Mouse (Mus musculus): ENCODE measurements at regions not wholly inside any gene's neighbourhood (a gene's known extent, or its start where the extent isn't known, plus 50 kb on each side); places are given as distances from the start of the nearest gene placed in this dataset.

GRCm38 (mm10) chr13:97645107-97646020 lies 115.1 kb downstream of the Gm10260 start:
- H3K36me3 ChIP-seq (ENCODE audit: control insufficient read depth, insufficient read depth, low read length), result no peaks in the 10 kb centered on the region
- peak overlapping the region; percentile 2; the same call in 1 of the 2 replicates for H3K27ac ChIP-seq (ENCODE audit: insufficient read depth, low read depth, low read length)
- TF ChIP-seq POLR2A (IDR thresholded peaks at IDR 0.05; ENCODE audit: low read depth, low read length), result no peak
- TF ChIP-seq CTCF (conservative IDR thresholded peaks at IDR 0.05; ENCODE audit: insufficient read depth, insufficient read length, low read depth, low read length), result no peak
- H3K4me3 ChIP-seq (ENCODE audit: insufficient read depth, low read depth, low read length), result no peak overlapping the region
- no peaks in the 10 kb centered on the region for H3K27me3 ChIP-seq (replicated peaks; ENCODE audit: control insufficient read depth, insufficient read depth, low read length)
- DNase-seq, result peak; percentile 90
- WGBS, result 23% methylated on average over 15 of the region's 15 CpGs
- H3K4me1 ChIP-seq (ENCODE audit: control insufficient read depth, insufficient read depth, low read length), result peaks cover 13% of the 10 kb centered on the region

DNA sequence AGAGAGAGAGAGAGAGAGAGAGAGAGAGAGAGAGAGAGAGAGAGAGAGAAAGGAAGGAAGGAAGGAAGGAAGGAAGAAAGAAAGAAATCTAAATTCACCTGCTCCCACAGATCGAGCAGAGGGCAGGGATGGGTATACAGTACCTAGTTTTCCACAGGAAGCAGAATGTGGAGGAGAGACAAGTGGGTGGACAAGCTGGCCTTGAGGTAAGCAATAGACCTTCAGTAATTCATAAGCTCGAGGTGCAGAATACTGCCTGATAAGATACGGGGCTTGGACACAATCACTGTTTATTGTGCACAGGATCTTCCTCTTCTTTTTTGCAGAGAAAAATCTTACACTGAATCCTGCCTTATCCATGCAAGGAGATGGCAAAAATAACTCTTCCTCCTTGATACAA lies 120.2 kb downstream of the Gm10260 start:
- DNase-seq, result no peak
- Histone ChIP-seq H3K4me3 (ENCODE audit: insufficient read depth, low read depth, low read length) (no peak overlapping the region), H3K27me3 (replicated peaks; ENCODE audit: control insufficient read depth, insufficient read depth, low read length) (no peaks in the 10 kb centered on the region), H3K27ac (ENCODE audit: insufficient read depth, low read depth, low read length) (no peak overlapping the region), H3K4me1 (ENCODE audit: control insufficient read depth, insufficient read depth, low read length) (peaks cover 6% of the 10 kb centered on the region), H3K36me3 (ENCODE audit: control insufficient read depth, insufficient read depth, low read length) (no peaks in the 10 kb centered on the region)
- TF ChIP-seq POLR2A (IDR thresholded peaks at IDR 0.05; ENCODE audit: low read depth, low read length) (no peak), CTCF (conservative IDR thresholded peaks at IDR 0.05; ENCODE audit: insufficient read depth, insufficient read length, low read depth, low read length) (no peak)
- WGBS, result 74% methylated on average over 3 of the region's 3 CpGs

DNA sequence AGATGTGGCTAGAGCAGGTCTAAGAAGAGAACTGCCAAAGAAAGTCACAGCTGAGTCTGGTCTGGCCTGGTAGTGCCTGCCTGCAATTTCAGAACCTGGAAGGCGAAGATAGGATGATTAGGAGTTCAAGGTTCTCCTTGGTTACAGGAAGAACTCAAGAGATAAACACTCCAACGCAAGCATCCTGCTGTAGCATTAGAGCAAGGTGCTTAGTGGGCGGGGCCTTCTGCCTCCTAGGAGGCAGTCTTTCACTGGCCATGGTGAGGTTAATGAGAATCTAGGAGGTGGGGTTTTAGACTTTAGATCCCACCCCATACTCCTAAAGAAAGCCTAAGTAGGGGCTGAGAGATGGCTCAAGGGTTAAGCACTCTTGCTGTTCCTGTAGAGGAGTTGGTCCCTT lies 120.8 kb downstream of the Gm10260 start:
- no peaks in the 10 kb centered on the region for H3K27me3 ChIP-seq (replicated peaks; ENCODE audit: control insufficient read depth, insufficient read depth, low read length)
- WGBS, result 87% methylated on average over 3 of the region's 3 CpGs
- TF ChIP-seq POLR2A (IDR thresholded peaks at IDR 0.05; ENCODE audit: low read depth, low read length), result no peak
- no peak for TF ChIP-seq CTCF (conservative IDR thresholded peaks at IDR 0.05; ENCODE audit: insufficient read depth, insufficient read length, low read depth, low read length)
- no peak for DNase-seq
- H3K4me1 ChIP-seq (ENCODE audit: control insufficient read depth, insufficient read depth, low read length), result peaks cover under 1% of the 10 kb centered on the region; the same call in 1 of the 2 replicates
- H3K4me3 ChIP-seq (ENCODE audit: insufficient read depth, low read depth, low read length), result no peak overlapping the region
- no peak overlapping the region for H3K27ac ChIP-seq (ENCODE audit: insufficient read depth, low read depth, low read length)
- no peaks in the 10 kb centered on the region for H3K36me3 ChIP-seq (ENCODE audit: control insufficient read depth, insufficient read depth, low read length)

DNA sequence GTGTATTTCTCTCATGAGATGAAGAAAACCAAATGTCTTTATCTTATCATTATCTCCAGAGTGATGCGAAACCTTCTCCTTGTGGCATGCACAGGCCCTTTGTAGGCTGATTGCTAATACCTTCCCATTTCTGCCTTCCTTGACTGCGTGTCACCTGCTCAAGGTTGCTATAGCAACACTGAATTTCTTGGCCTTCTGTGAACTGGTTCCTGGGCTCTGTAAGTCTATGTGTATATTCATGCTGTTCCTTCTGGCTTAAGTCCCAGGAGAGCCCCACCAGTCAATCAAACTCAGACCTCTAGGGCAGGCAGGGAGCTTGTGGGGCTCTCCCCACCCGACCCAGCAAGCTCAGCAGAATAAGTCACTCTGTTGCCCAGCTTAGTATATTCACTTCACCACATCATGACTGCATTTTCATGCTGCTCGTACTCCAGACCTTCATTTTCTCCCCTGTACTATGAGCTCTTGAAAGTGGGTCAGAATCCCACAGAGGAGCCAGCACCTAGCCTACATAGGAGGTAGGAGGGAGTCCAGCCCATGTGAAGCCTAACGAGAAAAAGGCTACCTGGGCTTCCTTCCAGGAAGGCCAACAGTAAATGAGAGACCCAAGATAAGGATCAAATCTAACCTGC lies 121.9 kb downstream of the Gm10260 start:
- H3K36me3 ChIP-seq (ENCODE audit: control insufficient read depth, insufficient read depth, low read length), result no peaks in the 10 kb centered on the region
- no peak overlapping the region for H3K4me3 ChIP-seq (ENCODE audit: insufficient read depth, low read depth, low read length)
- no peak overlapping the region for H3K27ac ChIP-seq (ENCODE audit: insufficient read depth, low read depth, low read length)
- no peak for DNase-seq
- 70% methylated on average over 5 of the region's 5 CpGs for WGBS
- no peaks in the 10 kb centered on the region for H3K27me3 ChIP-seq (replicated peaks; ENCODE audit: control insufficient read depth, insufficient read depth, low read length)
- no peak for TF ChIP-seq CTCF (conservative IDR thresholded peaks at IDR 0.05; ENCODE audit: insufficient read depth, insufficient read length, low read depth, low read length)
- no peak for TF ChIP-seq POLR2A (IDR thresholded peaks at IDR 0.05; ENCODE audit: low read depth, low read length)
- no peaks in the 10 kb centered on the region for H3K4me1 ChIP-seq (ENCODE audit: control insufficient read depth, insufficient read depth, low read length)

DNA sequence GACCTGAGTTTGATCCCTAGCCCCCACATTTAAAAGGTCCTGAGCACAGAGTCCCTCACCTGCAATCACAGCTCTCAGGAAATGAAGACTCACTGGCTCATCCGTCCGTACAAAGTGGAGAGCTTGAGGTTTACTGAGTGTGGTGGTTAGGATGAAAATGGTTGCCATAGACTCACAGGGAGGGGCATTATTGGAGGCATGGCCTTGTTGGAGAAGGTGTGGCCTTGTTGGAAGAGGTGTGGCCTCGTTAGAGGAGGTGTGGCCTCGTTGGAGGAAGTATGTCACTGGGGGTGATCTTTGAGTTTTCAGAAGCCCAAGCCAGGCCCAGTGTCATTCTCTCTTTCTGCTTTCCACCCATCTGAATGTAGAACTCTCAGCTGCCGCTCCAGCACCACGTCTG lies 122.9 kb downstream of the Gm10260 start:
- no peaks in the 10 kb centered on the region for H3K27me3 ChIP-seq (replicated peaks; ENCODE audit: control insufficient read depth, insufficient read depth, low read length)
- TF ChIP-seq CTCF (conservative IDR thresholded peaks at IDR 0.05; ENCODE audit: insufficient read depth, insufficient read length, low read depth, low read length), result no peak
- TF ChIP-seq POLR2A (IDR thresholded peaks at IDR 0.05; ENCODE audit: low read depth, low read length), result no peak
- no peak overlapping the region for H3K4me3 ChIP-seq (ENCODE audit: insufficient read depth, low read depth, low read length)
- WGBS, result 93% methylated on average over 6 of the region's 6 CpGs
- no peak overlapping the region for H3K27ac ChIP-seq (ENCODE audit: insufficient read depth, low read depth, low read length)
- H3K4me1 ChIP-seq (ENCODE audit: control insufficient read depth, insufficient read depth, low read length), result no peaks in the 10 kb centered on the region
- no peak for DNase-seq
- no peaks in the 10 kb centered on the region for H3K36me3 ChIP-seq (ENCODE audit: control insufficient read depth, insufficient read depth, low read length)

- Histone ChIP-seq H3K4me3 (ENCODE audit: insufficient read depth, low read depth, low read length) (no peak overlapping the region), H3K27me3 (replicated peaks; ENCODE audit: control insufficient read depth, insufficient read depth, low read length) (no peaks in the 10 kb centered on the region), H3K27ac (ENCODE audit: insufficient read depth, low read depth, low read length) (no peak overlapping the region), H3K4me1 (ENCODE audit: control insufficient read depth, insufficient read depth, low read length) (no peaks in the 10 kb centered on the region), H3K36me3 (ENCODE audit: control insufficient read depth, insufficient read depth, low read length) (no peaks in the 10 kb centered on the region)
- WGBS, result 87% methylated on average over 8 of the region's 8 CpGs
- DNase-seq, result no peak
- TF ChIP-seq POLR2A (IDR thresholded peaks at IDR 0.05; ENCODE audit: low read depth, low read length) (no peak), CTCF (conservative IDR thresholded peaks at IDR 0.05; ENCODE audit: insufficient read depth, insufficient read length, low read depth, low read length) (no peak)
Observed at GRCm38 (mm10) chr13:97634041-97634788, 126.2 kb downstream of the Gm10260 start.
